In the genomic region with DNA sequence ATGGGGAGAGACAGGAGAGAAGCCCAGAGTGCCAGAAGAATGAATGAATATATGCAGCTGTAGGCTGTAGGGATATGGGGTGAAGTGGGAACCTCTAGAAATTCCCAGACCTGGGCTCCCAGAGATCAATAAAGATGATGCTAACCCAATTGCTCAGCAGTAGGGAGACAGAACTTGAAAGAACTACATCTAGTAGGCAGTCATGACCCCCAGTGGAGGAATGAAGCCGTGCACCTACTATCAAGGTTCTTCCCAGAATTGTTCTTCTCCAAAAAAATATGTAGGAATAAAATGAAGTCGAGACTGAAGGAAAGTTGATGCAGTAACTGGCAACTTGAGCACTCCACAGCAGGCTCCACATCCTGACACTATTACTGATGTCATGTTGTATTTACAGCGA, we compare ENCODE assay signal across 24 mouse cellular contexts. TPM values are rescaled to one million over a fixed set of nuclear protein-coding genes. Genes with fewer than 3 reads are reported as not detected.
DNase-seq lines count a peak whose midpoint lies in the region; ATAC-seq and TF ChIP-seq lines count a peak whose summit lies in the region.
"Had no signal": no experiment of that assay in that cellular context is flagged by ENCODE, and none has a peak within 500 bp of the region (broad histone marks: within the 10 kb centered on the region; RNA-seq: fewer than 3 reads in every experiment).

No protein-coding gene starts in this region.

- no peak overlapping the region for H3K4me3 ChIP-seq in layer of hippocampus, adult 2 months
- no peak overlapping the region for H3K4me3 ChIP-seq in cortical plate, adult 2 months (ENCODE audit: insufficient read depth, low read length)
- H3K4me3 ChIP-seq: embryonic facial prominence, embryonic 13.5 days; forebrain, embryonic 12.5 days; heart, embryonic 13.5 days had no signal

- DNase-seq in frontal cortex, postnatal 14 days (ENCODE audit: low spot score in 2 of 2): no peak
- peak in 1 of 2 experiments; percentile 15 for DNase-seq in layer of hippocampus, adult 2 months (ENCODE audit: low spot score in 2 of 2)
- no peak for DNase-seq in layer of hippocampus, adult 9-10 months (ENCODE audit: low spot score)
- peak; percentile 18 for DNase-seq in ES-CJ7 (ENCODE audit: low read depth, low spot score)
- no peak for DNase-seq in heart, adult 18-20 months
- DNase-seq: adrenal gland, adult 2 months; adrenal gland, postnatal 25 days; cerebellum, adult 11 months; cerebellum, adult 9-10 months; cerebellum, postnatal 25 days; gastrocnemius, postnatal 10 days; heart, postnatal 36 days had no signal

- no peak overlapping the region for H3K27ac ChIP-seq in layer of hippocampus, adult 2 months
- H3K27ac ChIP-seq in cortical plate, adult 2 months (ENCODE audit: insufficient read depth, low read length): no peak overlapping the region
- H3K27ac ChIP-seq: embryonic facial prominence, embryonic 13.5 days; forebrain, embryonic 12.5 days; heart, embryonic 13.5 days had no signal

- no peaks in the 10 kb centered on the region for H3K4me1 ChIP-seq in cortical plate, adult 2 months (ENCODE audit: control insufficient read depth, insufficient read depth, low read length)
- H3K4me1 ChIP-seq: embryonic facial prominence, embryonic 13.5 days; forebrain, embryonic 12.5 days; heart, embryonic 13.5 days had no signal

- peak; percentile 72; the same call in 1 of the 2 replicates for ATAC-seq in frontal cortex, adult (ENCODE audit: low TSS enrichment)
- ATAC-seq: hindbrain, embryonic 16.5 days; Patski had no signal

- peak; percentile 64 for TF ChIP-seq CTCF in layer of hippocampus, adult 2 months (conservative IDR thresholded peaks at IDR 0.05)
- TF ChIP-seq CTCF in cortical plate, adult 2 months (IDR thresholded peaks at IDR 0.05; ENCODE audit: extremely low read depth, insufficient read depth, low read length): 0 out of 2 replicates have a peak, but pooled peaks have one; percentile 4

- TF ChIP-seq POLR2A in cortical plate, adult 2 months (IDR thresholded peaks at IDR 0.05; ENCODE audit: extremely low read depth, insufficient read depth, low read length): no peak

RNA-seq across cellular contexts. Expression of gene 4930474N05Rik, which starts 3.8 kb away (rescaled TPM):
- total RNA-seq in layer of hippocampus, adult 2 months (2021): not detected
- not detected in 2 replicates for polyA plus RNA-seq in cortical plate, adult 2 months (2012; rRNA removed)
- not detected for total RNA-seq in heart, adult 18-20 months (2021)
- total RNA-seq: adrenal gland, adult 2 months; adrenal gland, postnatal 25 days; gastrocnemius, postnatal 10 days; gastrocnemius, postnatal 4 days; heart, postnatal 36 days had no signal
- polyA plus RNA-seq: adrenal gland, adult 2 months; C2C12; embryonic facial prominence, embryonic 13.5 days; forebrain, embryonic 12.5 days; heart, embryonic 13.5 days; heart, postnatal 0 days; hindbrain, embryonic 11.5 days; hindbrain, embryonic 16.5 days; intestine, embryonic 14.5 days; Patski had no signal
